In the genomic region with DNA sequence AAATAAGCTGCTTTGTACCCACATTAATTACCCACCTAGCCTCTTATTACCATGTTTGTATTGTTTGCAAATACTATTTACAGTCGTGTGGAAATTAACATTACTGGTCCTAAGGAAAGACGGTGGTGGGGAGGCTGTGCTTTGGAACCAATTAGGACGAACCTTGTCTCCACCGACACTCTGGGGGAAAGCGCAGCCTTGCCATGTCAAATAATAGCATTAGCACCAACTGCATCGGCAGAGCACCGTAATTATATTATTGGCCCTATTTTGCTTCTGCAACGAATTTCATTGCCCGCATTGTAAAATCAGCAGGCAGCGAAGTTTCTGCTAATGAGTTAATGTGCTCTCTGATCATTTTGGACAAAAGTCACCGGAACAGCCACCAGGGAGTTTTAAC, we compare ENCODE assay signal across 34 mouse cellular contexts.
A peak's percentile ranks its signal among the peaks of the same experiment; 100 is the strongest.
DNase-seq lines count a peak whose midpoint lies in the region; ATAC-seq lines count a peak whose summit lies in the region.
"Had no signal": no experiment of that assay in that cellular context is flagged by ENCODE, and none has a peak within 500 bp of the region (broad histone marks: within the 10 kb centered on the region; RNA-seq: fewer than 3 reads in every experiment).

No protein-coding gene starts in this region.

- no peaks in the 10 kb centered on the region for H3K36me3 ChIP-seq in neural tube, embryonic 13.5 days
- no peaks in the 10 kb centered on the region for H3K36me3 ChIP-seq in forebrain, embryonic 16.5 days (ENCODE audit: control insufficient read depth, insufficient read depth)
- no peaks in the 10 kb centered on the region for H3K36me3 ChIP-seq in neural tube, embryonic 15.5 days
- H3K36me3 ChIP-seq: heart, embryonic 13.5 days; hindbrain, embryonic 10.5 days; intestine, embryonic 15.5 days had no signal

- no peaks in the 10 kb centered on the region for H3K9me3 ChIP-seq in neural tube, embryonic 13.5 days
- H3K9me3 ChIP-seq in forebrain, embryonic 16.5 days (ENCODE audit: control insufficient read depth, low read length), result 0 out of 2 replicates have a peak, but pooled peaks cover 2% of the 10 kb centered on the region
- no peaks in the 10 kb centered on the region for H3K9me3 ChIP-seq in neural tube, embryonic 15.5 days (replicated peaks)
- H3K9me3 ChIP-seq: heart, embryonic 13.5 days; intestine, embryonic 15.5 days had no signal

- no peak overlapping the region for H3K9ac ChIP-seq in neural tube, embryonic 13.5 days
- H3K9ac ChIP-seq in forebrain, embryonic 16.5 days (replicated peaks; ENCODE audit: low read depth, low read length), result no peak overlapping the region
- H3K9ac ChIP-seq in neural tube, embryonic 15.5 days (replicated peaks), result no peak overlapping the region
- H3K9ac ChIP-seq: heart, embryonic 13.5 days; intestine, embryonic 15.5 days; liver, embryonic 14.5 days had no signal

- WGBS in neural tube, embryonic 13.5 days, result 21% methylated on average over 11 of the region's 11 CpGs
- WGBS in forebrain, embryonic 16.5 days, result 7% methylated on average over 11 of the region's 11 CpGs
- WGBS in neural tube, embryonic 15.5 days, result 12% methylated on average over 11 of the region's 11 CpGs

- peak overlapping the region; percentile 77; the same call in 1 of the 2 replicates for H3K27ac ChIP-seq in neural tube, embryonic 13.5 days (replicated peaks)
- H3K27ac ChIP-seq in forebrain, embryonic 16.5 days (ENCODE audit: low read length), result no peak overlapping the region
- no peak overlapping the region for H3K27ac ChIP-seq in neural tube, embryonic 15.5 days (replicated peaks)
- H3K27ac ChIP-seq: gastrocnemius, adult 2 months; heart, adult 2 months; heart, embryonic 13.5 days; intestine, embryonic 15.5 days; kidney, postnatal 0 days; liver, embryonic 14.5 days; macrophage; stomach, postnatal 0 days had no signal

- ATAC-seq in neural tube, embryonic 13.5 days (ENCODE audit: low read depth), result no peak
- peak; percentile 55; the same call in 1 of the 2 replicates for ATAC-seq in forebrain, embryonic 16.5 days
- ATAC-seq in neural tube, embryonic 15.5 days (ENCODE audit: low FRiP score), result no peak
- ATAC-seq in megakaryocyte, adult 5-6 weeks (ENCODE audit: poor library complexity, severe bottlenecking), result no peak
- ATAC-seq: CD4-positive, CD25-positive, alpha-beta regulatory T cell, adult 4 months; hindbrain, embryonic 16.5 days; intestine, embryonic 15.5 days had no signal

- no peaks in the 10 kb centered on the region for H3K27me3 ChIP-seq in neural tube, embryonic 13.5 days
- H3K27me3 ChIP-seq in forebrain, embryonic 16.5 days (replicated peaks; ENCODE audit: control insufficient read depth, insufficient read depth, low read length), result peaks cover 12% of the 10 kb centered on the region
- no peaks in the 10 kb centered on the region for H3K27me3 ChIP-seq in neural tube, embryonic 15.5 days (replicated peaks)
- H3K27me3 ChIP-seq: heart, embryonic 13.5 days; intestine, embryonic 15.5 days had no signal

- H3K4me1 ChIP-seq in neural tube, embryonic 13.5 days (replicated peaks), result peaks cover 45% of the 10 kb centered on the region
- H3K4me1 ChIP-seq in forebrain, embryonic 16.5 days (replicated peaks; ENCODE audit: control insufficient read depth, insufficient read depth, low read length), result peaks cover 3% of the 10 kb centered on the region
- H3K4me1 ChIP-seq in neural tube, embryonic 15.5 days, result peaks cover 3% of the 10 kb centered on the region; the same call in 1 of the 2 replicates
- H3K4me1 ChIP-seq: heart, embryonic 13.5 days; hindbrain, embryonic 10.5 days; intestine, embryonic 15.5 days had no signal

- peak; percentile 10 for DNase-seq in heart, adult 11 months
- DNase-seq in heart, adult 8-10 months (ENCODE audit: low spot score), result no peak
- DNase-seq in neural tube, embryonic 10.5 days (ENCODE audit: extremely low spot score, low spot score), result no peak
- DNase-seq: adrenal gland, postnatal 36 days; cerebellum, adult 2 months; cerebellum, postnatal 14 days; gastrocnemius, adult 2 months; gastrocnemius, postnatal 36 days; heart, adult 2 months; heart, postnatal 10 days; kidney, adult 8-10 months; kidney, postnatal 4 days; left cerebral cortex, postnatal 4 days; liver; lung, adult 2 months; lung, postnatal 10 days; right cerebral cortex, adult 18-20 months; right cerebral cortex, postnatal 4 days; thymus, adult 2 months; thymus, postnatal 36 days had no signal

- no peak overlapping the region for H3K4me2 ChIP-seq in neural tube, embryonic 13.5 days
- H3K4me2 ChIP-seq in forebrain, embryonic 16.5 days (ENCODE audit: low read length), result no peak overlapping the region
- peak overlapping the region; percentile 13; the same call in 1 of the 2 replicates for H3K4me2 ChIP-seq in neural tube, embryonic 15.5 days
- H3K4me2 ChIP-seq: heart, embryonic 13.5 days; intestine, embryonic 15.5 days had no signal

- H3K4me3 ChIP-seq in neural tube, embryonic 13.5 days, result no peak overlapping the region
- H3K4me3 ChIP-seq in forebrain, embryonic 16.5 days (replicated peaks; ENCODE audit: low read length), result no peak overlapping the region
- H3K4me3 ChIP-seq in neural tube, embryonic 15.5 days (replicated peaks), result no peak overlapping the region
- H3K4me3 ChIP-seq: gastrocnemius, adult 2 months; heart, adult 2 months; heart, embryonic 13.5 days; hindbrain, embryonic 10.5 days; intestine, embryonic 15.5 days; myocyte had no signal
